Mouse (Mus musculus) stomach, postnatal 0 days (tissue): ENCODE data around the gene Atoh8.

Experiments
- CTCF ChIP-seq: IDR thresholded peaks from 2 replicates; pipeline ENCODE4 v1.5.1; 2016; ENCODE audit warnings: antibody characterized with exemption, low read depth, mild to moderate bottlenecking, moderate library complexity
- EP300 ChIP-seq: optimal IDR thresholded peaks from 2 replicates; pipeline ENCODE3; 2016; ENCODE audit warnings: antibody characterized with exemption

- TF ChIP-seq CTCF (no peak), EP300 (no peak)
Observed at GRCm38 (mm10) chr6:72177417-72177816, 58.0 kb downstream of the Atoh8 start.
